Mouse (Mus musculus) heart, postnatal 0 days (tissue): ENCODE measurements around the gene Mindy1.

Experiments used
- CTCF ChIP-seq: IDR thresholded peaks from 2 replicates; pipeline ENCODE4 v1.5.1; 2016; ENCODE audit warnings: antibody characterized with exemption, control low read depth, low read depth
- EP300 ChIP-seq: IDR thresholded peaks from 2 replicates; pipeline ENCODE4 v1.6.1; 2016; ENCODE audit warnings: antibody characterized with exemption, low read depth

DNA sequence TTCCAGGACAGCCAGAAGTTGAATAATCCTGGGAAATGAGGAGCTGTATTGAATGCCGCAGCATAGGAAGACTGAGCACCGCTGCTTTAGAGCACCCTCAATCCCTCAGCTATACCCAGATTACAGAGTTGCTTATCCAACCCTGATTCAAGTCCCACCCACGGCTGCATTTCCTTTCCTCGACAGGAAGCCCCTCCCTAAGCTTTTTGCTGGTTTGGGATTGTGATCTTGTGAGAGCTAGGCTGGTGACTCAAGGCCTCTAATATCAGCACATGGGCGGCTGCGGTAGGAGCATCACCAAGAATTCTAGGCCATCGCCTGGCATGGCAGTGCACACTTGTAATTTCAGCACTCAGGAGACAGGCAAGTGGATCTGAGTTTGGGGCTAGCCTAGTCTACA is 5.4 kb downstream of the Mindy1 start:
- TF ChIP-seq CTCF (no peak), EP300 (no peak)
